Mouse (Mus musculus) heart, adult 18-20 months (tissue): ENCODE measurements around the gene Gon7. TPM values are rescaled to one million over a fixed set of nuclear protein-coding genes. Genes with fewer than 3 reads are reported as not detected.
A peak's percentile ranks its signal among the peaks of the same experiment; 100 is the strongest.

ENCODE experiments used
- DNase-seq, 2 experiments: peaks; one replicate each; pipeline ENCODE4 v3.0.0; 2021 to 2022; ENCODE audit warnings: mixed read lengths in 1 of 2
- long read RNA-seq, 2 experiments: library from polyadenylated mRNA; stranded (forward); transcript quantifications; one replicate each; pipeline ENCODE4 v2.0.0; 2021
- total RNA-seq, 2 experiments: library from RNA; stranded (reverse); gene quantifications; 2 replicates each; pipeline ENCODE4 v1.2.3; 2021

The Gon7 gene
- total RNA-seq: 10 to 100 TPM; 12.9 to 13.5 TPM
- long read RNA-seq, experiment 1, transcript Gon7-201 (2 exons, 1,152 nt): major isoform, 7 of 7 reads
- long read RNA-seq, experiment 1, partial matches to known transcripts: 0 of 7 reads
- long read RNA-seq, experiment 1, other reads (novel, unspliced or antisense): 0 of 7 reads
- long read RNA-seq, experiment 2, partial matches to known transcripts: 0 of 2 reads
- long read RNA-seq, experiment 2, other reads (novel, unspliced or antisense): 0 of 2 reads

DNA sequence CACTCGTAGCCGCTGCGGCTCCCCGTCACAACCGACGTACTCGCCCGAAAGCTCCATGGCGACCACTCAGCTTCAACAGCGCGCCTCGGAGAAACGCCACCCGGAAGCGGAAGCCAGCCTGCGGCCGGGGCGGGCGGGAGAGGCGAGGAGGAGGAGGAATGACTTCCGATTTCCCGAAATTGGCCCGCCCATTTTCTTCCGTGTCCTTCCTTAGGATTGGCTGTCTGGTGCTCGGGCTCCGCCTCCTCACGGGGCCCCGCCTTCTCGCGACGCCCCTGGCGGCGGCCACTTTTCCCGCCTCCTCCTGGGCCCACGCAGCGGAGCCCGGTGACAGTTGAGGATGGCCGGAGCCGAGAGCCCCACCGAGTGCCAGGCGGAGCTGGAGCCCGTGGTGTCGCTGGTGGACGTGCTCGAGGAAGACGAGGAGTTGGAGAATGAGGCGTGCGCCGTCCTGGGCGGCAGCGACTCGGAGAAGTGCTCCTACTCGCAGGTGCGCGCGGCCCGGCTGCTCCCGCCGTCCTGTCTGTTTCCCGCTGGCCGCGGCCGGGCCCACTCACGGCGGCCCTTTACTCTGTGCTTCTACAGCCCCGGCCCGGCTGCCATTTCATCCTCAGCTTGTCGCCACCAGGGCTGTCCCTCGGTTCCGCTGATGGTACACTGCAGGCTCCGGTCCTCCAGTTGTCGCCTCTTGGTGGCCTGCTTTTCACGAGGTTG lies at the start of gene Gon7, which contains the start of the genes Gm28051 and Ubr7:
Gene Gon7, minus strand, starts transcription at position 115 of the 714 bp plus-strand sequence.
Gene Gm28051, minus strand, starts transcription at position 77 of the 714 bp plus-strand sequence.
Gene Ubr7, plus strand, starts transcription at position 279 of the 714 bp plus-strand sequence.
- DNase-seq: peak; percentile 97 to 98

DNA sequence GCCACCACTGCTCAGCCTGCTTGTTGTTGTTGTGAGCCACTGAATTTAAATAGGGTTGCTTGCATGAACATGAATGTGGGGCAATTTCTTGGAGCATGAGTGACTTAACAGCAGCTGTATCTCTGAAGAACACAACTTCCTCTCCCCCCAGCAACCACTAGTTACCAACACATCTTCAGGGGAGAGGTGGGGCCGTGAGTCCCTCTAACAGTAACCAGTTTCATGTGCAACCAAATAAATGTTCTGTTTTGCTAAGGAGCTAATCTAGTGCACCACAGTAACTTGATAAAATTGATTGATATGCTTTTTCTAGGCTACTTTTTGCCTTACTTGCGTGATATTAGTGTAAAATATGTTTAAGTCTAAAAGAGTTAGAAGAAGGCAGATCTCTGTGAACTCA lies 41.9 kb upstream of the Gon7 start:
- no peak for DNase-seq

DNA sequence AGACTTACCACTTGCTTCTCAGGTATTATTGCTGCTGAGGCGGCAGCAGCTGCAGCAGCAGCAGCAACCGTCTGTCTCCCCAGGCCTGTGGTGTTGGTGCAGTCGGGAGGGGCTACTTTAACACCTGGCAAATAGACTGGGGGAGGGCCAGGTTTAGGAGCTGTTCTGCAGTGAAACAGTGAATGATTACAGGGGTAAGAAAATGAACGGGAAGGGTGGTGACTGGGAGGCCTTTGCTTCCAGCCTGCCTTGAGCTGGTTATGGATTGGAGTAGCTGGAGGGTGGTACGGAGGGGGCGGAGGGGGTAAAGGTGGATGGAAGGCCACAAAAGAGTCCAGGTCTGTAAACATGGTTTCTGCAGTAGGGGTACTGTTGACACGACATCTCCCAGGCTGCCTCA lies 30.3 kb upstream of the Gon7 start:
- DNase-seq: no peak

DNA sequence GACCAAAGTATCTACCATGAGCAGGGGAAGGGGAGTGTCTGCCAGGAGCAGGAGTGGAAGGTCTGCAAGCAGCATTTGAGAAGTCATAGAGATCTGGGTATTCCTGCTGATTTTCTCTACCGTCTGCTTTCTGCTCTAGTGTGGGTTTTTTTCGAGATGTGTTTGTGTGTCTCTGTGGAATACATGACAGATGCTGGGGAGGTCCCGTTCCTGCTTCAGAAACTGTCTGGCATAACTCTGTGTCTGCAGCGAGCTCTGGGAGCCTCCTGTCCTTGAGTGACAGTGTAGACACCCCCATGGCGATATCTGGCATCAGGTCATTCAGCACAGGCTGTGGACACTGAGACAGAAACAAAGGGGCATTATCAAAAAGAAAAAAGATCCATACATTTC lies 28.0 kb upstream of the Gon7 start:
- no peak for DNase-seq

GRCm38 (mm10) chr12:102784899-102785592 lies 27.4 kb upstream of the Gon7 start:
- DNase-seq: no peak

GRCm38 (mm10) chr12:102782841-102783240 lies 25.2 kb upstream of the Gon7 start:
- DNase-seq: no peak

GRCm38 (mm10) chr12:102779452-102779851 lies 21.8 kb upstream of the Gon7 start:
- peak in 1 of 2 experiments; percentile 23 for DNase-seq

DNA sequence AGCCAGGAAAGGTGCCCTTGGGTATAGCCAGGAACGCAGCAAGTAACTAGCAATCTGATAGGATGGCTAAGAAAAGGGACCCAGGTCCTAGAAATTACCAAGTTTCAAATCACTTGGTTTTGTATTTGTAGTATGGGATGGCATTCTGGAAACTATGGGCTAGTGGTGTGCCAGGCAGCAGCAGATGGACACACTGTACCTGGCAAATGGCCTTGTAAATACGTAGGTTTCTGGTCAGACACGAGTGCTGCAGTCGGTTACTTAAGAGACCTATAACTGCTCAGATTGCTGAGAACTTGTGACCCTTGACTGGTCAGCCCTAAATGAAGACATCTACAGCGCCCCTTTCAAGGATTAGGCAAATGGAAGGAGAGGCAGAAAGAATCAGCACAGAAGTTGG lies 20.5 kb upstream of the Gon7 start:
- no peak for DNase-seq

GRCm38 (mm10) chr12:102776035-102776434 lies 18.4 kb upstream of the Gon7 start:
- no peak for DNase-seq

DNA sequence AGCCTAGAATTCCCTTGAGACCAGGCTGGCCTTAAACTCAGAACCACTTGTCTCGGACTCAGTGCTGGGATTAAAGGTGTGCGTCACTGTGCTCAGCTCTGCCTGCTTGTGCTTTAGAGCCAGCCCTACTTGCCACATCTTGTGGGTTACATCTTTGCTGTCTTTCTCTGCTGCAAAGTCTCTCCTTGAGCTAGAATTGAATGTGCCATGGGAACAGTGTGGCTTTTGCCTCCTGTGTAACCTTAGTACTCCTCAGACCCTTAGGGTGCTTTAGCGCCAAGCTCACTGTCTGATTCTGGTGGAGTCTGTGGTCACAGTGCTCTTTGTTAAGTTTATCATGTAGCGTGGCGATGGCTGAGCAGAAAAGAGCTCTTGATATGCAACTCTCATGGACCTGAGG lies 15.1 kb upstream of the Gon7 start:
- DNase-seq: no peak

DNA sequence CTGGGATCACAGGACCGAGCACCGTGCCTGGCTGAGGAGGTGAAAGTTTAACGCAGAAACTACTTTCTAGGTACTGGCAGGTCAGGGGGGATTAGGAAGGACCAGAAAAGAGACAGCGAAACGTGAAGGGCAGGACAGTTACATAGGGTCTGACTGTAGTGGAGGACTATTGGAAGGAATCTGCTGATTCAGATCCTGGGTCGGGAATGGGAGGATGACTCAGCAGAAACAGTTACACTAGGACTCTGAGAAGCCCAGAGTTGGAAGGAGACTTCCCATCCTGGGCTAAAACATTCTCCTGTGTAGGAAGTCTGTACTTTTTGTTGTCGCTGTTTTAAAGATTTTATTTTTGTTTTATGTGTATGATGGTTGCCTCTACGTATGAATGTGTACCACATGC lies 14.0 kb upstream of the Gon7 start:
- DNase-seq: no peak

DNA sequence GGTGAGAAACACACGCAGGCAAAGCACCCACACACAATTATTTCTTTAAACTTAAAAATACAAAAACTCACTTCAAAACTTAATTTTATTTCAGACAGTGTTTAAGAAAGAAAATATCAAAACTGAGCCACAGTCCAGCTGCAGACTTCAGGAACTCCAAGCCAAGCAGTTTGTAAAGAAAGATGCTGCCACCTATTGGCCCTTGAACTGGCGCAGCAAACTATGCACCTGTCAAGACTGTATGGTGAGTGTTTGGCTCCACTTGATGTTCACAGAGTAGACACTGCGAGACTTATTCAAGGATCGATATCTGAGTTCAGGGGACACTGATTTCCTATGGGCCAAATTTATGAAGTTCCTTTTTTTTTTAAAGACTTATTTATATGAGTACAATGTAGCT lies 11.4 kb upstream of the Gon7 start:
- DNase-seq: no peak

DNA sequence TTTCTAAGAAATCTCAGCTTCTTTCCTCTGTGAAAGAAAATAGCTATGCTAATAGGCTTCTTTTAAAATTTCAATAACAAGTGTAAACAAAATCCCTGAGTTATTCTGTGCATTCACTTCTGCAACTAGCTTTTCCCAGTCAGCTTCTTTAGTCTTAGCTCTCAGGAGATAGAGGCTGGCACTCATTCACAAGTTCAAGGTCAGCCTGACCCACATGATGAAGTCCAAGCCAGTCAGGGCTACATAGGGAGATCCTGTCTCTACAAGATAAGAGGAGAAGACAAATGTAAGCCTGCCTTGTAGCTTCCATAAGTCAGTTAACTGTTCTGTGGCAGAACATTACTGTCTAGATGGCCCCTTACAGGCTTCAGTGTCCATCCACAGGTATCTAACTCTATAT lies 6.1 kb upstream of the Gon7 start:
- peak in 1 of 2 experiments; percentile 10 for DNase-seq

DNA sequence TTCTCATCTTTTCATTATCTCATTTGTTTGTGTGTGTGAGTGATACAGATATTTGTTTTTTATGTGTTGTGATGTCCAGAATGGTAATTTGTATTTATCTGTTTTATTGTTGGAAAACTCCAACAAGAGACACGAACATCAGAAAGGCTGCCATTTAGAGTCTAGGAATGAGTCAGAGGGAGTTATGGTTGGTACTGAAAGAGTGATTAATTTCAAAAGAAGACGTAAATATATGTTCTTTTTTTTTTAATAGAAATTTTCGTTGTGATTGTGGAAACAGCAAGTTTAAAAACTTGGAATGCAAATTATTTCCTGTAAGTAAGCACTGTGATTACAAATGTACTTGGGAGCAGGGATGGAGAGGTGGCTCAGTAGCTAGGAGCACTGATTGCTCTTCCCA lies 4.1 kb upstream of the Gon7 start:
- no peak for DNase-seq

GRCm38 (mm10) chr12:102758936-102759335 lies 1.3 kb upstream of the Gon7 start:
- no peak for DNase-seq

DNA sequence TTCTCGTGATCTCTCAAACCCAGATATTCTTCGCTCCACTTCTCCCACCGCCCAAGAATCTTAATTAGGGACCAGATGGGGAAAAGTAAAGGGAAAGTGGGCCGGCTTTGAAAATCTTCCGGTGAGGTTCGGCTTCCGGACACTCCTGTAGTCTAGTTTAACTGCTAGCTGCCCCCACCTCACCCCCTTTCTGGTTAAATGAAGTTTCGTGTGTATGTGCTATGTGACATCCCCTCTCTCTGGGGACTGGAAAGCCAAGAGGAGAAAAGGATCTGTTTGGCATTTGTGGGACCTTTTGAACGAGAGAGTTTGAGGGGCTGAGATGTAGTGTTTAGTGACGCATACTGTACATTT lies 777 bp upstream of the Gon7 start, which contains the start of gene Gm20604:
Gene Gm20604, minus strand, starts transcription at position 270 of the 354 bp plus-strand sequence.
- peak in 1 of 2 experiments; percentile 15 for DNase-seq

GRCm38 (mm10) chr12:102757055-102757688 lies 431 bp downstream of the Gon7 start:
- no peak for DNase-seq

DNA sequence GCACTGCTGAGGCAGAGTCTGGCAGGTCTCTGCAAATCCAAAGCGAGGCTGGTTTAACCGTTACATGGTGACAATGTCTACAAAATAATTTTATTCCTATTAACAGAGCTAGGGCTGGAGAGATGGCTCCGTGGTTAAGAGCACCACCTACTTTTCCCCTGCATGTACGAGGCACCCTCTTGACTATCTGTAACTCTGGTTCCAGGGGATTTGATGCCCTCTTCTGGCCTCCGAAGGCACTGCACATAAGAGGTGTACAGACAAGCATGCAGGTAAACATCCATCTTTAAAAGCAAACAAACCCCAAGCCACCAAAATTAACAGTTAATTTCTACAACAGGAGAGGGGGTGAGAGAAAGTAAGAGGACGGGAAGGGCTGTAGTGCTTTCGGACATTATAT lies 1.3 kb downstream of the Gon7 start:
- peak; percentile 11 to 32 for DNase-seq

GRCm38 (mm10) chr12:102748256-102748655 lies 9.3 kb downstream of the Gon7 start:
- no peak for DNase-seq

- DNase-seq: no peak
Measured at GRCm38 (mm10) chr12:102744839-102745238, 12.8 kb downstream of the Gon7 start.

- DNase-seq: peak; percentile 91 to 95
Measured at GRCm38 (mm10) chr12:102743589-102744574, 13.7 kb downstream of the Gon7 start, which contains the start of the genes Moap1 and Tmem251. Gene Moap1 (minus strand): TSS chr12:102743661. Gene Tmem251 (plus strand): TSS chr12:102743762.
